In the genomic region with DNA sequence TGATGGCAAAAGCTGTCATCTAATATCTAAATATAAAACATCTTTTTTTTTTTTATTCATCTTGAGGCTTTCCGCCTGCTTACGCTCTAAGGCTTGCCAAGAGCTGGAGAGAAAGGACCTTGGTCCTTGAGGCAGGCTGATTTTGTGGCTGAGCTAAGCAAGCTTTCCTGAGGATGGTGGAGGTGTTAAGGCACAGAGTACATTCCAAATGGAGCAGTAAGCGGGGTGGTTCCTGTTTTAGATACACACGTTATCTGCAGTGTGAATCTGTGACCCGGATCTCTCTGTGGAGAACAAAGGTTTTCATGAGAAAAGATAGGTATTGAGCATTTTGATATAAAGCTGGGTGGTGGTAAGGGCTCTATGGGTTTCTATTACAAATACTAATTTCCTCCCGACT, we compare ENCODE assay signal across 30 mouse cellular contexts.
A peak's percentile ranks its signal among the peaks of the same experiment; 100 is the strongest.
DNase-seq lines count a peak whose midpoint lies in the region; ATAC-seq lines count a peak whose summit lies in the region.
"Had no signal": no experiment of that assay in that cellular context is flagged by ENCODE, and none has a peak within 500 bp of the region (broad histone marks: within the 10 kb centered on the region; RNA-seq: fewer than 3 reads in every experiment).

No protein-coding gene starts in this region.

- H3K9ac ChIP-seq in midbrain, embryonic 11.5 days (ENCODE audit: low read length), result no peak overlapping the region
- no peak overlapping the region for H3K9ac ChIP-seq in midbrain, embryonic 13.5 days (replicated peaks)
- H3K9ac ChIP-seq: embryonic facial prominence, embryonic 13.5 days; forebrain, embryonic 12.5 days; forebrain, embryonic 15.5 days; heart, embryonic 12.5 days; heart, embryonic 15.5 days; hindbrain, embryonic 13.5 days had no signal

- WGBS in midbrain, embryonic 11.5 days, result 86% methylated on average over 6 of the region's 6 CpGs
- 89% methylated on average over 6 of the region's 6 CpGs for WGBS in midbrain, embryonic 13.5 days

- H3K4me1 ChIP-seq in midbrain, embryonic 11.5 days (ENCODE audit: control insufficient read depth, insufficient read depth, low read length), result peaks cover 8% of the 10 kb centered on the region
- peaks cover 41% of the 10 kb centered on the region for H3K4me1 ChIP-seq in midbrain, embryonic 13.5 days (replicated peaks)
- H3K4me1 ChIP-seq: embryonic facial prominence, embryonic 13.5 days; heart, embryonic 15.5 days had no signal

- H3K27ac ChIP-seq in midbrain, embryonic 11.5 days (ENCODE audit: low read depth, low read length), result no peak overlapping the region
- no peak overlapping the region for H3K27ac ChIP-seq in midbrain, embryonic 13.5 days
- H3K27ac ChIP-seq: embryonic facial prominence, embryonic 10.5 days; embryonic facial prominence, embryonic 13.5 days; forebrain, embryonic 12.5 days; forebrain, embryonic 15.5 days; heart, embryonic 15.5 days; hindbrain, embryonic 10.5 days; hindbrain, embryonic 13.5 days had no signal

- H3K9me3 ChIP-seq in midbrain, embryonic 11.5 days (ENCODE audit: control insufficient read depth, low read length), result no peaks in the 10 kb centered on the region
- H3K9me3 ChIP-seq in midbrain, embryonic 13.5 days, result no peaks in the 10 kb centered on the region
- H3K9me3 ChIP-seq: embryonic facial prominence, embryonic 10.5 days; embryonic facial prominence, embryonic 13.5 days; forebrain, embryonic 12.5 days; forebrain, embryonic 15.5 days; heart, embryonic 12.5 days; heart, embryonic 15.5 days; hindbrain, embryonic 10.5 days; hindbrain, embryonic 13.5 days had no signal

- ATAC-seq in midbrain, embryonic 11.5 days (ENCODE audit: low FRiP score), result no peak
- ATAC-seq in midbrain, embryonic 13.5 days, result no peak
- ATAC-seq: activated CD4-positive, CD25-positive, alpha-beta regulatory T cell, adult 4 months; CD4-positive, CD25-positive, alpha-beta regulatory T cell, adult 4 months; forebrain, embryonic 15.5 days; hindbrain, embryonic 16.5 days had no signal

- H3K36me3 ChIP-seq in midbrain, embryonic 11.5 days (ENCODE audit: control insufficient read depth, insufficient read depth, low read length), result no peaks in the 10 kb centered on the region
- no peaks in the 10 kb centered on the region for H3K36me3 ChIP-seq in midbrain, embryonic 13.5 days
- H3K36me3 ChIP-seq: embryonic facial prominence, embryonic 10.5 days; embryonic facial prominence, embryonic 13.5 days; forebrain, embryonic 12.5 days; forebrain, embryonic 15.5 days; heart, embryonic 12.5 days; heart, embryonic 15.5 days; hindbrain, embryonic 10.5 days; hindbrain, embryonic 13.5 days had no signal

- DNase-seq in heart, adult 11 months, result peak; percentile 64
- DNase-seq in heart, adult 8-10 months (ENCODE audit: low spot score), result no peak
- peak; percentile 45 for DNase-seq in midbrain, embryonic 11.5 days (ENCODE audit: low spot score, missing footprints)
- DNase-seq in right cerebral cortex, adult 18-20 months, result peak; percentile 65
- no peak for DNase-seq in right cerebral cortex, postnatal 14 days
- DNase-seq in telencephalon, adult 2 months (ENCODE audit: low read depth, low spot score), result peak; percentile 74
- no peak for DNase-seq in Muller cell, postnatal 12 days (ENCODE audit: inconsistent ontology term)
- DNase-seq: adrenal gland, adult 8-10 months; adrenal gland, postnatal 25 days; cerebellum, adult 18-20 months; cerebellum, adult 9-10 months; cerebellum, postnatal 25 days; embryo, embryonic 11 days; gastrocnemius, postnatal 10 days; gastrocnemius, postnatal 36 days; heart, postnatal 10 days; heart, postnatal 36 days had no signal

- no peaks in the 10 kb centered on the region for H3K27me3 ChIP-seq in midbrain, embryonic 11.5 days (ENCODE audit: control insufficient read depth, insufficient read depth, low read length)
- H3K27me3 ChIP-seq in midbrain, embryonic 13.5 days, result no peaks in the 10 kb centered on the region
- H3K27me3 ChIP-seq: embryonic facial prominence, embryonic 13.5 days; forebrain, embryonic 15.5 days; heart, embryonic 12.5 days; heart, embryonic 15.5 days; hindbrain, embryonic 13.5 days had no signal

- no peak overlapping the region for H3K4me3 ChIP-seq in midbrain, embryonic 11.5 days (ENCODE audit: low read depth, low read length)
- no peak overlapping the region for H3K4me3 ChIP-seq in midbrain, embryonic 13.5 days (replicated peaks)
- H3K4me3 ChIP-seq: embryonic facial prominence, embryonic 10.5 days; embryonic facial prominence, embryonic 13.5 days; erythroblast, embryonic 14.5 days; forebrain, embryonic 12.5 days; forebrain, embryonic 15.5 days; heart, embryonic 12.5 days; heart, embryonic 15.5 days; hindbrain, embryonic 10.5 days; hindbrain, embryonic 13.5 days had no signal

- no peak overlapping the region for H3K4me2 ChIP-seq in midbrain, embryonic 11.5 days
- no peak overlapping the region for H3K4me2 ChIP-seq in midbrain, embryonic 13.5 days (replicated peaks)
- H3K4me2 ChIP-seq: embryonic facial prominence, embryonic 13.5 days; forebrain, embryonic 12.5 days; forebrain, embryonic 15.5 days; heart, embryonic 12.5 days; heart, embryonic 15.5 days; hindbrain, embryonic 13.5 days had no signal

Comparison
In these comparisons a context has a peak if more than half of its experiments do, and no peak if none do; other contexts are left out.
1. DNase-seq: peak in heart, adult 11 months (single experiment), midbrain, embryonic 11.5 days (single experiment), right cerebral cortex, adult 18-20 months (single experiment) and telencephalon, adult 2 months (single experiment); none in heart, adult 8-10 months (single experiment), right cerebral cortex, postnatal 14 days (single experiment) and Muller cell, postnatal 12 days (single experiment).